Mouse (Mus musculus) ovary, postnatal 10 days (tissue): ENCODE data around the gene Trim45.

ENCODE experiments used
- DNase-seq: peaks from one replicate; pipeline ENCODE4 v3.0.0; 2022; ENCODE audit warnings: low spot score

The Trim45 gene

GRCm38 (mm10) chr3:100931332-100932076, 9.5 kb downstream of the Trim45 start:
- DNase-seq = no peak

- no peak for DNase-seq
Observed at GRCm38 (mm10) chr3:100932077-100932944, 10.3 kb downstream of the Trim45 start.

GRCm38 (mm10) chr3:100935521-100935920, 13.5 kb downstream of the Trim45 start:
- DNase-seq = no peak

- no peak for DNase-seq
Observed at GRCm38 (mm10) chr3:100936201-100936600, 14.2 kb downstream of the Trim45 start.

GRCm38 (mm10) chr3:100938211-100938610, 16.2 kb downstream of the Trim45 start:
- no peak for DNase-seq

- no peak for DNase-seq
Observed at GRCm38 (mm10) chr3:100940496-100941037, 18.6 kb downstream of the Trim45 start.

- no peak for DNase-seq
Observed at GRCm38 (mm10) chr3:100947286-100947685, 25.3 kb downstream of the Trim45 start.

- no peak for DNase-seq
Observed at GRCm38 (mm10) chr3:100951531-100951930, 29.5 kb downstream of the Trim45 start.

- DNase-seq = no peak
Observed at GRCm38 (mm10) chr3:100954616-100955015, 32.6 kb downstream of the Trim45 start.

GRCm38 (mm10) chr3:100961007-100961406, 39.0 kb downstream of the Trim45 start:
- no peak for DNase-seq

- DNase-seq = no peak
Observed at GRCm38 (mm10) chr3:100961501-100961900, 39.5 kb downstream of the Trim45 start.

- no peak for DNase-seq
Observed at GRCm38 (mm10) chr3:100963849-100964542, 42.0 kb downstream of the Trim45 start.

GRCm38 (mm10) chr3:100969176-100969917, 47.3 kb downstream of the Trim45 start, which contains the start of gene Ttf2:
Ttf2 (minus strand) TSS chr3:100969663.
- peak; percentile 91 for DNase-seq

GRCm38 (mm10) chr3:100973906-100974305, 51.9 kb downstream of the Trim45 start:
- DNase-seq = no peak

- DNase-seq = no peak
Observed at GRCm38 (mm10) chr3:100979290-100979689, 57.3 kb downstream of the Trim45 start.
